Mouse (Mus musculus): ENCODE data around the gene Fxyd5.

Gene Fxyd5

GRCm38 (mm10) chr7:31060621-31061010, 18.3 kb upstream of the Fxyd5 start:
- no peak for DNase-seq (ENCODE audit: low spot score)

DNA sequence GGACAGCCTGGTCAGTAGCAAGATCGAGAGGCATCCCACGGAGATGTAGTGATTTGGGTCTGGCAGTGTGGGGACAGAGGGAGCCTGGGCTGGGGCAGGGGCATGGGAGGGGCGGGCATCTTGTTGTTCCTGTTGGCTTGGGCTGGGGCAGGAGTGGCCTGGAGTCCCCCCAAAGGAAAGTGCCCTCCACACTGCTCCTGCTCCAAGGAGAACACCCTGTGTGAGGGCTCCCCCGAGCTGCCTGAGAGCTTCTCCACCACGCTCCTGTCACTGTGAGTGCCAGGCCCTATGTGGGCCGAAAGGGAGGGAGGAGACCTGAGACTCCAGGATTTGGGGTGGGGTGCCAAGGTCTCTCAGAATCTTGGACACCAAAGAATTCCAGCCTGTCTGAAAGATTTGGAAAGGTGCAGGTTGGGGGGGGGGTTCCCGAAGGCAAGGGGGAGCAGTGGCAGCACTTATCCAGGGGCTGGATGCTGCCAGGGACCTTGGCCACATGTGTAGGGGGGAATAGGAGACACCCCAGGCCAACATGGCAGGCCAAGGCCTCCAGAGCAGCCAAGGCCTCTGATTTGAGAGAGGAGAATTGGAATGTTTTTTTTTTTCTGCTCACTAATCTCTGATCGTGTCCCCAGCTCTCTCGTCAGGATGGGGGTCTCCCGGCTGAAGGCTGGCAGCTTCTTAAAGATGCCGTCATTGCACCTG, 17.8 kb upstream of the Fxyd5 start:
- no peak for DNase-seq (ENCODE audit: low spot score)

DNA sequence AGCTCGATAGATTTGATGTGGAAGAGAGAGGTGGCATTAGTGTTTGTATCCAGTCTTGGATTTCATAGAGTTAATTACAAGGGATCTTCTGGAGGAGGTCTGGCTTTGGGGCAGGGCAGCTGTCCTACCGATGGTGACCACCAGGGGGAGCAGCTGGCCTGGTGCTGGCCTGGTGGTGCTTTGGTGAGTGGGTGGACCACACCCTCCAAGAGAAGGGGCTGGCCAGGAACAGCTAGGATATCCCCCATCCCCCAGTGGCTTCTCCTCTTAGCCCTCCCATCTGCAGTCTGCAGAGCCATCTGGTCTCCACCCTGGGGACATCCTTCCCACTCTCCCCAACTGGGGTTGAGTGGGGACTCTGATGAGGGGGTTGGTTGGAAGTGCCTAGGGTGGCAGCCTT, 16.8 kb upstream of the Fxyd5 start, which contains the start of gene Lgi4:
TSS of gene Lgi4 (plus strand) at position 235 of the 400 bp plus-strand sequence.
- peak; percentile 66 for DNase-seq (ENCODE audit: low spot score)

- DNase-seq (ENCODE audit: low spot score) = no peak
Measured at GRCm38 (mm10) chr7:31058211-31058610, 15.9 kb upstream of the Fxyd5 start.

GRCm38 (mm10) chr7:31057730-31058129, 15.4 kb upstream of the Fxyd5 start:
- DNase-seq (ENCODE audit: low spot score) = no peak

DNA sequence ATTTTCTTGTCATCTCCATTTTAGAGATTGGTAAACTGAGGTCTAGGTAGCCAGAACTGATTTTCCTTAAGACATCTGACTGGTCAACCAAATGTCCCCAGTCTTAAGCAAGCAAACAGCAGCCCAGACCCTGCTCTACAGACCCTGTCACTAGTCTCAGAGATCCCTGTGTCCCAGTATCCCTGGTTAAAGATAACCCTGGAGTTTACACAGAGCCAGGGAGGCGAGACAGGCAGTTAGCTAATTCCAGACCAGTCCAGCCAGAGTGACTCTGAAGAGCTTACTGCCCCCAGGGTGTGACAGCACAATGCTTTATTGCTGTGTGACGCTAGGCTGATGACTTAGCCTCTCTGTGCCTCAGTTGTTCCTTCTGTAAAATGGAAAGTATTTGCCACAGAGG, 14.8 kb upstream of the Fxyd5 start, which contains the start of gene Fxyd1:
TSS of gene Fxyd1 (minus strand) at position 129 of the 400 bp plus-strand sequence.
- DNase-seq (ENCODE audit: low spot score) = no peak

GRCm38 (mm10) chr7:31056448-31056847, 14.2 kb upstream of the Fxyd5 start:
- DNase-seq (ENCODE audit: low spot score) = no peak

GRCm38 (mm10) chr7:31055883-31056282, 13.6 kb upstream of the Fxyd5 start:
- DNase-seq (ENCODE audit: low spot score) = peak; percentile 80

- DNase-seq (ENCODE audit: low spot score) = peak; percentile 81
Measured at GRCm38 (mm10) chr7:31055354-31055824, 13.1 kb upstream of the Fxyd5 start.

- no peak for DNase-seq (ENCODE audit: low spot score)
Measured at GRCm38 (mm10) chr7:31054661-31055320, 12.5 kb upstream of the Fxyd5 start.

GRCm38 (mm10) chr7:31053882-31054447, 11.7 kb upstream of the Fxyd5 start:
- no peak for DNase-seq (ENCODE audit: low spot score)

DNA sequence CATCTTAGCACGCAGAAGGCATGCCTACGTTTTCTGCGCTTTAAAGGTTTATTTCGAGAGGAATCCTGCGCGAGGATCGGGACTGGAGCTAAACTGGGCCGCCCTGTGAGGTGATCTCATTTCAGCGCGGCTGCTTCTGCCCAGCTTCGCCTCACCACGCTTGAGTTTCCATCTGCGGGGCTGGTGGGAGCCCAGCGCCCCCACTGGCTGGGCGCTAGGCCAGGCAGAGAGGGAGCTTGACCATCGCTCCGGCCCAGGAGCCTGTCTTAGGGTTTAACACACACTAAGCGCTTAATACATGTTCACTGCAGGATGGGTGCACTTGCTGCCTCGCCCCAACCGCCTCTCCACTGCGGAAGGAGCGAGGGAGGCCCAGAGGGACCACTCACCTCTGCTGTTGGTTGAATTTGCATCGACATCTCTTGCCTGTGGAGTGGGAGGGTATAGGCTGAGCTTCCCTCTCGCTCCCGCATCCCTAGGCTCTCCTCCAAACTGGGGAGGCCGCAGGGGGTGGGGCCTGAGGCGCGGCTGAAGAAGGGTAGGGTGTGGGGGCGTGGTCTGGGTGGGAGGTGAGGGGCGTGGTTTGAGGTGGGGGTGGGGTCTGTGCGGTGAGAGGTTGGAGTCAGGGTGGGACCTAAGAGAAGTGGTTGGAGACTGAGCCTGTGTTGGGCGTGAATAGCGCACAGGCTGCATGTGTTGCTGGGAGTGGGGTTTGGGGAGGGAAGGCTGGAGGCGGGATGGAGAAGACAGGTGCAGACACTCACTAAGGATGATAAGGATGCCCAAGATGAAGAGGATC, 10.6 kb upstream of the Fxyd5 start:
- no peak for DNase-seq (ENCODE audit: low spot score)

- no peak for DNase-seq (ENCODE audit: low spot score)
Measured at GRCm38 (mm10) chr7:31052251-31052635, 10.0 kb upstream of the Fxyd5 start.

DNA sequence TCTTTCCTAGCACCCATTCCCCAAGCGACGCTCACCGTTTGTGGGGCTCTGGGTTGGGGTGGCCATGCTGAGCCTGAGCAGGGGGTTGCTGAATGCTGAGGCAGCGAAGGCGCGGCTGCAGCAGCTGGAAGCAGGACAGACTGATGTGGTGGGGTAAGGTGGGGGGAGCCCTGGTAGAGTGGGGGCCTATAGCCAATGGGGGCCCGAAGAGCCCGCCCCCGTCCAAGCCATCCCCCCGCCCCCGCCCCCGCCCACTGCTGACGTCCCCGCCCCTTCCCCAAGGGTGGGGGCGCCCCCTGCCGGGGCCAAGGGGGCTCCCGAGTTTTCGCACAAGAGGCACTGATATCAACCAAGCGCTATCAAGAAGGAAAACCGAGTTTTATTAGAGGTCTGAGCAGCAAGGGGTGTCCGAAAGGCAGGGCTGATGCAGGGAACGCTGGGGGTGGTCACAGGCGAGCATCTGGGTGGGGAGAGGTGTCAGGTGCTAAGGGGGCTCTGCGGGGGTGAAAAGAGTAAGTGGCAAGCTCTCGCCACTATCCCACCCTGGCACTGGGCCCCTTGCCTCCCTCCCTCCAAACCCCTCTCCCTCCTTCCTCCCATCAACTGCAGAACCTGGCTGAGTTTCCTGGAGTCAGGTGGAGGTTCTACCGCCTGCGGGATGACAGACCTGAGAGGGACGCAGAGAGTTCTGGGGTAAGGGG, 9.2 kb upstream of the Fxyd5 start, which contains the start of gene Fxyd7:
TSS of gene Fxyd7 (minus strand) at position 147 of the 701 bp plus-strand sequence.
- DNase-seq (ENCODE audit: low spot score) = no peak

- DNase-seq (ENCODE audit: low spot score) = no peak
Measured at GRCm38 (mm10) chr7:31050921-31051320, 8.6 kb upstream of the Fxyd5 start.

- DNase-seq (ENCODE audit: low spot score) = no peak
Measured at GRCm38 (mm10) chr7:31050487-31050886, 8.2 kb upstream of the Fxyd5 start.

- no peak for DNase-seq (ENCODE audit: low spot score)
Measured at GRCm38 (mm10) chr7:31049846-31050281, 7.6 kb upstream of the Fxyd5 start.

GRCm38 (mm10) chr7:31049135-31049845, 7.0 kb upstream of the Fxyd5 start:
- no peak for DNase-seq (ENCODE audit: low spot score)

DNA sequence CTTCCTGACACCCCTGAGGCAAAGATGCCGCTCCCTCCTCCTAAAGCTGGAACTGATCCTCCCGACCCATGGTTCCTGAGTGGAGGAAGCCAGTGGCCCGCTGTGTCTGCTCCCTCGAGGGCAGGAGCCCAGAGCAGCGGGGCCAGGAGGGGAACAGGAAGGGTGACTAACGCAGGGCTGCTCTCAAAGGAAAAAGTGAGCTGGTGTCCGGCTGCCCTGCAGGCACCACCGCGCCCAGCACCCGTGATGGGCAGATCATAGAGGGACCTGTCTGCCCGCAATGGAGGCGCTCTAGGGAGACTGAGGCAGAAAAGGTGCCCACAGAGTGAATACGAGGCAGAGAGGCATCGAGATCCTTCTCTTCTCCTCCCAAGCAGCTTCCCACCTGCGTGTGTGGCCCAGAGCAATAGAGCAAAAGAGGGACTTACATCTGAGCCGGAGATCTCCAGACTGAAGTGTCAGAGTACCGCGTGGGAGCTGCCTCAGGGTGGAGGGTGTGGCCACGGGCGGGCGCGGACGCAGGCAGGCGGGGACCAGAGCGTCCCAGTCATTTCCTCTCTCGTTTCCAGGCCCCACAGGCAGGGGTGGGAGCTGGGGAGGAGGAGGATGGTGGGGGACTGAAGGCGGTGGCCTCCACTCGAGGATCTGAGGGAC, 492 bp downstream of the Fxyd5 start:
- no peak for DNase-seq (ENCODE audit: low spot score)

DNA sequence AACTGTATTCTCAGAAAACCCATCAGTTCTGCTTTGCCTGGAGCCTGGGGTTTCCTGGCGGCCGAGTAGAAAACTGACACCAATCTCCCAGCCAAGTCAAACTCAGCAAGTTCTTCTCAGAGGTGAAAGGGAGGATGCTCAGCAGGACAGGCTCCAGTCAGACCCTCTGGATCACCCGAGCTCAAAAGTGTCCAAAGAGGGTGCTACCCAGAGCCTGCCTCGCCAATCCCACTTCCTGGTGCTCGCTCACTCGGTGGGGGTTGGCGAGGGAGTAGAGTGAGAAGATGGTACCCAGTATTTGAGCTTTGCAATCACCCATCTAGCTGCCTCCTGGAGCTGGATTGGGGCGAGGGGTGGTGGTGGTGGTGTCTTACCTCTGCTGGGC, 1.3 kb downstream of the Fxyd5 start:
- no peak for DNase-seq (ENCODE audit: low spot score)
